Mouse (Mus musculus): ENCODE results near the gene Espn. TPM values are rescaled to one million over a fixed set of nuclear protein-coding genes. Genes with fewer than 3 reads are reported as not detected.

Gene Espn
- total RNA-seq, 1 experiment from 2014 or later: 0.89 TPM

DNA sequence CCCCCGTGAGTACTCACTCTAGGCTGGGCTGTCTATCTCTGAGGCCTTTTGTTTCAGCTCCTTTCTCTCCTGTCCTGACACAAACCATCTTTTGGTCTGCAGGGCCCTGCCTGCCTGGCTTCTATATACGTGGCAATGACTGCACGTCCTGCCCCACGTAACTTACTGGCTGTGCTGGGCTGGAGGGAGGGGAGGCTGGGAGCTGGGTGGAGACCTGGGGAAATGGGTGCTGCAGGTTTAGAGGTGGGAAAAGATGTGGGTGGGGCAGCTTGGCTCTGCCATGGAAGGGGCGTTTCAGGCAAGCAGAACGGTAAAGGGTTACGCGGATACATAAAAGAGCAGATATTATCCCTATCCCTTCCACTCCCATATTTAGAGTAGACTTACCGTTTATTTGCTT is 34.6 kb downstream of the Espn start:
- no peak for ATAC-seq (replicated peaks in 1 of 2; ENCODE audit: insufficient read depth in 1 of 2, low FRiP score in 2 of 2, low TSS enrichment in 1 of 2, low read depth in 1 of 2, poor library complexity in 2 of 2, severe bottlenecking in 2 of 2)

DNA sequence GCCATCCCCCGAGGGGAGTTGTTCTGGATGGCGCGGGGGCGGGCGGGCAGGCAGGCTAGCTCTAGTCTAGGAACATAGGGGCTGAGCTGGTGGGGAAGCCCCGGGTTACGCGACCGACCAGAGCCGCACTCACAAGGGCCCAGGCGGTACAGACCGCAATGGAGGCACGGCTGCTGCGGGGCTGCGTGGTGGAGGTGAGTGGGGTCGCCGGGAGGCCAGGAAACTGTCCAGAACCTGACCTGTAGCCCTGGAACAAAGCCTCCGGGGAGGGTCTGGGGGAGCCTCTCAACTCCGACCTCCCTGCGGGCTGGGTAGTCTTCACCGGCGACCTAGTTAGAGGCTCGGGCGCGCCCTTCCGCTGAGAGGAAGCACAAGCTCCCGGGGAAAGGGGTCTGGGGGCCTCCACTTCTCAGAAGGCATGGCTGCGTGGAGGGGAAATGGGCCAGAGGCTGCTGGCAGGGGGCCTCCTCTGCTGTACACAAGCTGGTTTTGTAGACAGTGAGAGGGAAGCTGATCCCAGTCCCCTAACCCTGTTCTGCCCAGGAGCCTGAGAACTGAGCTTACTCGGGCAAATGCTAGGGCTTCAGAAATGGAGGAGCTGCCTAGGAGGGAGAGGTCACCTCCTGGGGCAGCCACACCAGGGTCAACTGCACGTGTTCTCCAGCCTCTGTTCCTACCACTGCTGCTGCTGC is 36.1 kb downstream of the Espn start, which contains the start of gene Tnfrsf25:
Gene Tnfrsf25 (plus strand): TSS at position 14 of the 692 bp plus-strand sequence.
- ATAC-seq (replicated peaks in 1 of 2; ENCODE audit: insufficient read depth in 1 of 2, low FRiP score in 2 of 2, low TSS enrichment in 1 of 2, low read depth in 1 of 2, poor library complexity in 2 of 2, severe bottlenecking in 2 of 2): peak; percentile 52 to 61; a peak in 2 of 4 replicates

DNA sequence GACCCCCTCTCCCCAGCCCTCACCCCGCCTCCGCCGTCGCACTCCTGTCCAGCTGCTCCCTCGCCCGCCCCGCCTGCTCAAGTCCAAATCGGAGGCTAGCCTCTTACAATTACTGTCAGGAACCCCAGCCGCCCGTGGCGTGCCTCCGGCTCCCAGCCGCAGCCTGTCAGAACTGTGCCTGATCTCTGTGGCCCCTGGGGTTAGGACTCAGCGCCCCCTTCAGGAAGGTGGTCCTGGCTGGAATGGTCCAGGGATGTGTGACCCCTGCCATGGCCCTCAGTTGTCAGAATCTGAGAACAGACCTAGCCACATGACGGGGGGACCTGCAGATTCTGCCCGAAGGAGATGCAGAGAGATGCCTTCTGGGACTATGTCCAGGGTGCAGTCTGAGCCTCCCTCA is 38.1 kb downstream of the Espn start:
- no peak for ATAC-seq (replicated peaks in 1 of 2; ENCODE audit: insufficient read depth in 1 of 2, low FRiP score in 2 of 2, low TSS enrichment in 1 of 2, low read depth in 1 of 2, poor library complexity in 2 of 2, severe bottlenecking in 2 of 2)

- no peak for ATAC-seq (replicated peaks in 1 of 2; ENCODE audit: insufficient read depth in 1 of 2, low FRiP score in 2 of 2, low TSS enrichment in 1 of 2, low read depth in 1 of 2, poor library complexity in 2 of 2, severe bottlenecking in 2 of 2)
These were observed 39.8 kb downstream of the Espn start for GRCm38 (mm10) chr4:152112329-152112728.

DNA sequence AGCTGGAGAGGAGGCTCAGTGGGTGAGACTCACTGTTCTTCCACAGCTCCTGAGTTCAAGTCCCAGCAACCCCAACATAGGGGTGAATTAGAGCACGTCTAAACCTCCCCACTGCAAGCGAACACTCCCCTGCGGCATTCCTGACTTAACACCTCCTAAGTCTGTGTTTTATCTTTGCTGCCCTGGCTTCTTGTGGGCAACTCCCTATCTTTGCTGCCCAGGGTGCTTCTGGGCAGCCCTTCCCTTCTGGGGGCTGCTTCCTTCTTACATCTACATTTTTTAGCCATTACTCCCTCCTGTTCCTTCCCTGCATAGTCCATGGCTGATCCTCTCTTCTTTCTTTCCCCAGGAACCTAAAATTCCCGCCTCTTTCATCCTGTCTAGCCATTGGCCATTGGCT is 41.5 kb downstream of the Espn start:
- no peak for ATAC-seq (replicated peaks in 1 of 2; ENCODE audit: insufficient read depth in 1 of 2, low FRiP score in 2 of 2, low TSS enrichment in 1 of 2, low read depth in 1 of 2, poor library complexity in 2 of 2, severe bottlenecking in 2 of 2)

GRCm38 (mm10) chr4:152109509-152109908 is 42.7 kb downstream of the Espn start:
- no peak for ATAC-seq (replicated peaks in 1 of 2; ENCODE audit: insufficient read depth in 1 of 2, low FRiP score in 2 of 2, low TSS enrichment in 1 of 2, low read depth in 1 of 2, poor library complexity in 2 of 2, severe bottlenecking in 2 of 2)

DNA sequence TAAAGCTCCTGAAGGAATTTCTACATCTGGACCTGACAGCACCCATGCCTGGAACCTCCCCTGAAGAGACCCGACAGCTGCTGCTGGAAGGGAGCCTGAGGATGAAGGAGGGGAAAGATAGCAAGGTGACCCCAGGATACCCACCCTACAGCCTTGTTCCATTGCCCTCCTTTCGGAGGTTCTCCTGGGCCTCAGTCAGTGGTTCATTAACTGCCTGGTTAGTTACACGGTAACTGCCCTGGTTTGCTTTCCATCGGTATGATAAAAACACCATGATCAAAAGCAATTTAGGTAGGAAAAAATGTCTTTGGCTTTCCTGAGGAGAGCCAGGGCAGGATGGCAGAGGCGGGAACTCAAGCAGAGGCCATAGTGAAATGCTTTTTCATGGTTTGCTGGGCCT is 43.5 kb downstream of the Espn start:
- no peak for ATAC-seq (replicated peaks in 1 of 2; ENCODE audit: insufficient read depth in 1 of 2, low FRiP score in 2 of 2, low TSS enrichment in 1 of 2, low read depth in 1 of 2, poor library complexity in 2 of 2, severe bottlenecking in 2 of 2)

GRCm38 (mm10) chr4:152107971-152108509 is 44.1 kb downstream of the Espn start:
- ATAC-seq (replicated peaks in 1 of 2; ENCODE audit: insufficient read depth in 1 of 2, low FRiP score in 2 of 2, low TSS enrichment in 1 of 2, low read depth in 1 of 2, poor library complexity in 2 of 2, severe bottlenecking in 2 of 2): peak; percentile 19; a peak in 1 of 4 replicates

DNA sequence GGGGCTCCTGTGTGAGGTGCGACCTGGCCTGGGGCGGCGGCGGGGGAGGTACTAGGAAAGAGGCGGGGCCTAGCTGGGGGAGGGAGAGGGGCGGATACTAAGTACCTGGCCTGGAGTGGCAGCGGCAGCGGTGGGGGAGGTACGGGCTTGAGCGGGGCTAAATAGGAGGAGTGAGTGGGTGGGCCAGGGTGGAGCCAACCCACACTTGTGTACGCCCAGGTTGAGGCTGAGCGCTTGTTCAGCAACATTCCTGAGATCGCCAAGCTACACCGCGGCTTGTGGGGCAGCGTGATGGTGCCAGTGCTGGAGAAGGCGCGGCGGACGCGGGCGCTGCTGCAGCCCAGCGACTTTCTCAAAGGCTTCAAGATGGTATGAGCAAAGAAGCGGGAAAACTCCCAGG is 44.7 kb downstream of the Espn start:
- ATAC-seq (replicated peaks in 1 of 2; ENCODE audit: insufficient read depth in 1 of 2, low FRiP score in 2 of 2, low TSS enrichment in 1 of 2, low read depth in 1 of 2, poor library complexity in 2 of 2, severe bottlenecking in 2 of 2): no peak

DNA sequence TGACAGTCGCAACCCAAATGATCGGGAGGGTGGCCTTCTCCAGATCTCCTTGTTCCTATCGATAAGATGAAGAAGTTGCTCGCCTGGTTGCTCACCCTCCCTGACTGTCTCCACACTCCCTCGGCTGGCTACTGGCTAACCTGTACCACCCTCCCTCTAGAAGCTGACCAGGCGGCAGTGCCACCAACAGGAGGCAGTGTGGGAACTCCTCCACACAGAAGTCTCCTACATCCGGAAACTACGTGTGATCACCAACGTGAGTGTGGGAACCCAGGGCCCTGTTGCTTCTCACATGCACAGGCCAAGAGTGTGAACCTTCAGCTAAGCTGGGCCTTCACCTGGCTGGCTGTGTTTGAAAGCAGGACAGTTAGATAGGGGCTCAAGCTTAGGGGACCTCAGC is 45.4 kb downstream of the Espn start:
- ATAC-seq (replicated peaks in 1 of 2; ENCODE audit: insufficient read depth in 1 of 2, low FRiP score in 2 of 2, low TSS enrichment in 1 of 2, low read depth in 1 of 2, poor library complexity in 2 of 2, severe bottlenecking in 2 of 2): no peak

- ATAC-seq (replicated peaks in 1 of 2; ENCODE audit: insufficient read depth in 1 of 2, low FRiP score in 2 of 2, low TSS enrichment in 1 of 2, low read depth in 1 of 2, poor library complexity in 2 of 2, severe bottlenecking in 2 of 2): peak; percentile 72 to 75
These were observed 49.1 kb downstream of the Espn start for GRCm38 (mm10) chr4:152103025-152103424.

GRCm38 (mm10) chr4:152101921-152102320 is 50.2 kb downstream of the Espn start:
- ATAC-seq (replicated peaks in 1 of 2; ENCODE audit: insufficient read depth in 1 of 2, low FRiP score in 2 of 2, low TSS enrichment in 1 of 2, low read depth in 1 of 2, poor library complexity in 2 of 2, severe bottlenecking in 2 of 2): no peak

- ATAC-seq (replicated peaks in 1 of 2; ENCODE audit: insufficient read depth in 1 of 2, low FRiP score in 2 of 2, low TSS enrichment in 1 of 2, low read depth in 1 of 2, poor library complexity in 2 of 2, severe bottlenecking in 2 of 2): no peak
These were observed 51.0 kb downstream of the Espn start for GRCm38 (mm10) chr4:152101081-152101653.

- ATAC-seq (replicated peaks in 1 of 2; ENCODE audit: insufficient read depth in 1 of 2, low FRiP score in 2 of 2, low TSS enrichment in 1 of 2, low read depth in 1 of 2, poor library complexity in 2 of 2, severe bottlenecking in 2 of 2): no peak
These were observed 51.6 kb downstream of the Espn start for GRCm38 (mm10) chr4:152100541-152100940.

- ATAC-seq (replicated peaks in 1 of 2; ENCODE audit: insufficient read depth in 1 of 2, low FRiP score in 2 of 2, low TSS enrichment in 1 of 2, low read depth in 1 of 2, poor library complexity in 2 of 2, severe bottlenecking in 2 of 2): no peak
These were observed 54.0 kb downstream of the Espn start for GRCm38 (mm10) chr4:152097911-152098799.

GRCm38 (mm10) chr4:152096927-152097326 is 55.2 kb downstream of the Espn start:
- no peak for ATAC-seq (replicated peaks in 1 of 2; ENCODE audit: insufficient read depth in 1 of 2, low FRiP score in 2 of 2, low TSS enrichment in 1 of 2, low read depth in 1 of 2, poor library complexity in 2 of 2, severe bottlenecking in 2 of 2)

GRCm38 (mm10) chr4:152095937-152096910 is 55.9 kb downstream of the Espn start:
- peak; percentile 78 to 80 for ATAC-seq (replicated peaks in 1 of 2; ENCODE audit: insufficient read depth in 1 of 2, low FRiP score in 2 of 2, low TSS enrichment in 1 of 2, low read depth in 1 of 2, poor library complexity in 2 of 2, severe bottlenecking in 2 of 2)
